Mouse (Mus musculus): Measurements from ENCODE around the gene Sco2.

The Sco2 gene

DNA sequence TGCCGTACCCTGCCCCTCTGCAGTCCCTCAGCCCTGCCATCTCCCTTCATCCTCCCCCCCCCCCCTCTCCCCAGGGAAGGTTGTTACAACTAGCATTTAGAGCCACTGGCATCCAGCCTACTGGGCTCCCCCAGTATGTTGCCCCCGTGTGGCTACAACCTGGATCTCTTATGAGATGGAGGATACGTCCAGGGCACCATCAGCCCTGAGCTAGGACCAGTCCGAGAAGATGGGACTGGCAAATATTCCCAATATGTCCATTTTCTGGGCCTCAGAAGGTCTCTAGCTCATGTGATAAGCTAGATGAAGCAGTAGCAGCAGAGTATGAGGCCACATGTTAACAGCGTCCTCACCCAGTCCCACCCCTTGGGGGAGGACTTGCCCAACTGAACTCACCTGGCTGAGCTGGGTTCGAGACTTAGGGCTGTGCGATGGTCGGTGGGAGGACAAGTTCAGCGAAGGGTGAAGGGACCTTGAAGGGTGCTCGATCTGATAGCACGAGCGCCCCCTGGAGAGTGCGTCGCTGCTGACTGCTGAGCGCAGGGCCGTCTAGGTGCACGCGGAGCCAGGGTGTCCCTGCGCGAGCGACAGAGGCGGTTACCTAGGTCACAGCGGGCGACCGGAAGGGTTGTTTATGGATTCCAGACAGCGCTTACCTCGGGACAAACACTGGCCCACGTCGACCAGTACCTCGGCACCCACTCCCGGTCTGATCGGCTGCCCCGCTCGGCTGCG, 452 bp downstream of the Sco2 start:
- peak; percentile 83 for DNase-seq (ENCODE audit: low spot score)

GRCm38 (mm10) chr15:89372536-89372935, 1.1 kb downstream of the Sco2 start:
- DNase-seq (ENCODE audit: low spot score): no peak

DNA sequence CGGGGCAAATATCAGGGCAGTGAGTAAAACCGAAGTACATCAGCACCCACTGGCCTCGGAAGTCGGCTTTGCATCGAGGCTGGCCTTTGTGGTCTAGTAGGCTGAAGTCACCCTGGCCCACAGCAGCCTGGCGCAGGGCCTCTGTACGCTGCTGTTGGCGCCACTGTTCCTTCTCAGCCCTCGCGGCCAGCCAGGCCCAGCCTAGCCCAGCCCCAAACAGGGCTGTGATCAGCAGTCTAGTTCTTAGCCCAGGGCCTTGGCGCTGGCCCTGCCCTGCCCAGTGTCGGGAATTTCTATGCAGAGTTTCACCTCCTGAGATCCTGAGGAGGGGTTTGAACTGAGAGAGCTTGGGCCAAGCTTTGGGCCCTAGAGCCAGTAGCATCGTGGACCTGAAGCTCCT, 1.6 kb downstream of the Sco2 start:
- DNase-seq (ENCODE audit: low spot score): no peak

DNA sequence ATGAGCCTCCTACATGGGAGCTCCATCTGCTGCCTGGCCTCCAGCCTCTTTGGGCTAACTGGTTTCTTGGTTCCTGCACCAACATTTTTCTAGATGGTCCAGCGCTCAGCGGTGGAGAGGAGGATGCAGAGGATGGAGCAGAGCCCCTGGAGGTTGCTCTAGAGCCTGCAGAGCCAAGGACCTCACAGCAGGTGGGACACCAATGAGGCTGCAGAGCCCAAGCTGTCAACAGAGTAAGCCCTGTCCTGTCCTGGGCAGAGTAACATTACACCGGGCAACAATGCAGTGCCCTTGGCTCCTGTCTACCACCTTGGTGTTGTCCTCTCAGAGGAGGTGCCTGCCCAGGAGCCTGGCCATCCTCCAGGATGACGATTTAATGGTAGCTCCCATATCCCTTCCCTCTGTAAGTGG, 8.5 kb downstream of the Sco2 start:
- DNase-seq (ENCODE audit: low spot score): no peak

- DNase-seq (ENCODE audit: low spot score): no peak
Observed at GRCm38 (mm10) chr15:89363051-89363450, 10.6 kb downstream of the Sco2 start.

DNA sequence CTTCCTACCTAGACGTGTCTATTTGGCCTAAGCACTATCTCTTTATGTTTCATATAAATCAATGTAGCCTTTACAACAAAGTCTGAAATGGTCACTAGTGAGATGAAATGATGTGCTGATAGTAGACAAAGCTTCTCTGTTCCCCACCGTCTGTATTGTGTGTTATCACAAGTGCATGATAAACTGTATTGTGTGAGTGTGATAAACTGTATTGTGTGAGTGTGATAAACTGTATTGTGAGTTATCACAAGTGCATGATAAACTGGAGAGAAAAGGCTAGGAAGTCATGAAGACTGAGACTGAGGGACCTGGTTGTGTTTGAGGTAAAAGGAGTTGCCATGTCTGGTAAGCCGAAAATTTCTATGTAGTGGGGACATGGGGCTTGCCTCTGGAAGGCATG, 14.9 kb downstream of the Sco2 start:
- DNase-seq (ENCODE audit: low spot score): no peak

DNA sequence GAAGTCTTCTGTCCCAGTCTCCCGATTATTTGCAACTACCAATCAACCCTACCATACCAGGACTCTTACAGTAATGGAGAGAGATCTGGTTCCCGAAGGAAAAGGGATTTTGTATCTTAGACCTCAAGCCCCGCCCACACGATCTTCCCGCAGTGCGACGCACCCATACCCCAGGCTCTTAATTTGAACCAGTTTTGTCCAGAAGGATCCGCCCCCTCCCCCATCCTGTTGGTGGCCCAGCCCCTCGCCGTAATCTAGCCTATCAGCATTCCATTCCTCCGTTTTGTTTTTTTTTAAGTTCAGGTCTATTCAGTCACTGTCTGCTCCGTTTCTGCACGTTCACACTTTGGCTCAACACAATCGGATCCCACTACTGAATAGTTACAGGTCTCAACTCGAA, 17.3 kb downstream of the Sco2 start:
- peak; percentile 84 for DNase-seq (ENCODE audit: low spot score)

DNA sequence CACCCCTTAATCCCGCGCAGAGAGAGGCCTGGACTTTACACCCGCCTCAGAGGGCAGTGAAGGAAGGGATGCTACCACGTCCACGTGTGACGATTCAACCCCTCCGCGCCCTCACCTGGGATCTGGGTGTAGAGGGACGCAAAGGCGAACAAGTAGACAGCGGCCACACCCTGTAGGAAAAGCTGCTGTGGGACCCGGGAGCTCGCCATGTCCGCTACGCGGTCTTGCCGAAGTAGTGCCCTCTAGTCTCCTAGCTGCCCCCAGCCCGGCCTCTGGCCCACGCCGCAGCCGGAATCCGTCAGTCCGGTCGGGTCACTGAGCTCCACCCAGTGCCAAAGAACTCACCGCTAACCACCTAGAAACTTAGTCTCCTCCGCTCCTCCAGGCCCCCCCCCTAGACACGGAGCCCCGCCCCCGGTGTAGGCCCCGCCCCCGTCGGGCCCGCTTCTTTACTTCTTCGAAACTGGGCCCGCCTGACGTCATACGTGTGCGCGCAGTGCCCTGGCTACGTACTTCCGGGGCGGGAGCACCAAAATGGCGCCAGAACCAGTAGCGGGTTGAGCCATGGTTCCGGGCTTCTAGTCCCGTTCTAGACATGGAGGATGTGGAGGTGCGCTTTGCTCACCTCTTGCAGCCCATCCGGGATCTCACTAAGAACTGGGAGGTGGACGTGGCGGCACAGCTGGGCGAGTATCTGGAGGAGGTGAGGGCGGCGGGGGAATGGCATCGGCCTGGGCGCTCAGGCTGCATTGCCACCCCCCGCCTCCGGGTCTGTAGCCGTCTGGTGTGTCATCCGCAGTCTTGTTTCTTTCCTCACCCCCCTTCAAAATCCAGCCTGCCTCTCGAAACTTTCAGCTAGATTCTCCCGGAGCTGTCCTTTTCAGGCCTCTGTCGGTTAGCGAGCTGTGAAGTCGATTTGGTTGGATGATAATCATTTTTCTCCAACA, 18.1 kb downstream of the Sco2 start, which contains the start of the genes Lmf2 and Ncaph2:
Gene Lmf2, minus strand, starts transcription at position 419 of the 947 bp plus-strand sequence.
Gene Ncaph2, plus strand, starts transcription at position 479 of the 947 bp plus-strand sequence.
- DNase-seq (ENCODE audit: low spot score): peak; percentile 94

GRCm38 (mm10) chr15:89354455-89354854, 19.2 kb downstream of the Sco2 start:
- no peak for DNase-seq (ENCODE audit: low spot score)

- no peak for DNase-seq (ENCODE audit: low spot score)
Observed at GRCm38 (mm10) chr15:89353837-89354236, 19.8 kb downstream of the Sco2 start.

GRCm38 (mm10) chr15:89352795-89353194, 20.9 kb downstream of the Sco2 start:
- DNase-seq (ENCODE audit: low spot score): no peak

- no peak for DNase-seq (ENCODE audit: low spot score)
Observed at GRCm38 (mm10) chr15:89352054-89352453, 21.6 kb downstream of the Sco2 start.

DNA sequence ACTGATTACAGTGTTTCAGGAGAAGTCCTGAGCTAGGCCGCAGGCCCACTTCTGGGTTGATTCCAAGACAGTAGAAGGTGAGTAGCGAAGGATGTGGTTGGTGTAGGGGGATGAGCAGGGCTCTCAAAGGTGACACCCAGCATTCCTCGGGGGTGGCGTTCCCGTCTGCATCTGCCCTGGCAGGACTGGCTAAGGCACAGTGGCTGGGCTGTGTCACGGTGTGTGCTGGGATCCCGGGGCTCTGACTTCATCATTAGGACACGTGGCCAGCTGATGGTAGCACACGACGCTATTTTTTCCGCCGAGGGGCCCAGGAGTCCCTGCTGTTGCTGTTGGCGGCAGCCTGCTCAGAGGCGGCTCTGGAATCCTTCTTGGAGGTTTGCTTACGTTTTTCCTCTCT, 22.3 kb downstream of the Sco2 start:
- DNase-seq (ENCODE audit: low spot score): no peak

DNA sequence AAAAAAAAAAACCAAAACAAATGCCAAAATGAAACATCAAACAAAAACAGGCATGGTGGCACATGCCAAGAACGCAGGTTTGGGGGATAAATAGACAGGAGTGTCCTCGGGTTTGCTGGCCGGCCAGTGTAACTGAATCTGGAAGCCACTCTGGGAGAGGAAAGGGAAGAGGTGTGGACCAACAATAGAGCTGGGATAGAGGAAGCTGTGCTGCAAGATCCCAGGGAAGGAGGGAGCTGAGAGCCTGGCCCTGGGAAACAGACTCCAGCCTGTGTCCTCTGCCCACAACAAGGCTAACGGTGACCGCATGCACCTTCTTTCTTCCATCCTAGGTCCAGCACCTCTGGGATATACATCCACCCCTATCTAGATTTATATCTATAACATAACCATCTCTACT, 23.2 kb downstream of the Sco2 start:
- no peak for DNase-seq (ENCODE audit: low spot score)

GRCm38 (mm10) chr15:89343325-89343724, 30.3 kb downstream of the Sco2 start:
- no peak for DNase-seq (ENCODE audit: low spot score)

GRCm38 (mm10) chr15:89341678-89342077, 32.0 kb downstream of the Sco2 start:
- DNase-seq (ENCODE audit: low spot score): no peak

DNA sequence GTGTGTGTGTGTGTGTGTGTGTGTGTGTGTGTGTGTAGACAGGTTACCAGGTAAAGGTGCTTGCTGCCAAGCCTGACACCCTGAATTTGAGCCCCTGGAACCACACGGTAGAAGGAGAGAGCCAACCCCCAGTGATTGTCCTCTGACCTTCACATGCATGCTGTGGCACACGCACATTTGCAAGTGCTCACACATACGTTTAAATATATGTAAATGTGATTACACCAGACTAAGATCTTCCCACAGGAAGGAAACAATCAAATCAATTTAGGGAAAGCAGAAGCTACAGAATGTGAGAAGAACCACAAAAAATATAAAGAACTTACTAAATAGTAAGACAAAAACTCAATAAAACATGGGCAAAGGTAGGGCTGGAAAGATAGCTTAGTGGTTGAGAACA, 33.5 kb downstream of the Sco2 start:
- no peak for DNase-seq (ENCODE audit: low spot score)

- DNase-seq (ENCODE audit: low spot score): no peak
Observed at GRCm38 (mm10) chr15:89339696-89340095, 34.0 kb downstream of the Sco2 start.

DNA sequence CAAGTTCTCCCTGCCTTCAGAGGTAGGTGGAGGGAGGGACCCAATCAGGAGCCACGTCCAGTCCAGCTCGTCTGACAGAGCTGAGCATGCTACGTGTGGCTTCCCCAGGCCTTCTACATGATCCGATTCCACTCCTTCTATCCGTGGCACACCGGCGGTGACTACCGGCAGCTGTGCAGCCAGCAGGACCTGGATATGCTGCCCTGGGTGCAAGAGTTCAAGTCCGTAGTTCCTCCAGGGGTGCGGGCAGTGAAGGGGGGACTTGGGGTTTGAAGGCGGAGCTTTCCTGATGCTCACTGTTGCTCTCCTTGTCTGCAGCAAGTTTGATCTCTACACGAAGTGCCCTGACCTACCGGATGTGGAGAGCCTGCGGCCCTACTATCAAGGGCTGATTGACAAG, 37.2 kb downstream of the Sco2 start:
- no peak for DNase-seq (ENCODE audit: low spot score)

GRCm38 (mm10) chr15:89334774-89335537, 38.7 kb downstream of the Sco2 start:
- DNase-seq (ENCODE audit: low spot score): no peak

GRCm38 (mm10) chr15:89334271-89334670, 39.4 kb downstream of the Sco2 start, which contains the start of gene Miox:
TSS of gene Miox (plus strand) at chr15:89334398.
- DNase-seq (ENCODE audit: low spot score): no peak

DNA sequence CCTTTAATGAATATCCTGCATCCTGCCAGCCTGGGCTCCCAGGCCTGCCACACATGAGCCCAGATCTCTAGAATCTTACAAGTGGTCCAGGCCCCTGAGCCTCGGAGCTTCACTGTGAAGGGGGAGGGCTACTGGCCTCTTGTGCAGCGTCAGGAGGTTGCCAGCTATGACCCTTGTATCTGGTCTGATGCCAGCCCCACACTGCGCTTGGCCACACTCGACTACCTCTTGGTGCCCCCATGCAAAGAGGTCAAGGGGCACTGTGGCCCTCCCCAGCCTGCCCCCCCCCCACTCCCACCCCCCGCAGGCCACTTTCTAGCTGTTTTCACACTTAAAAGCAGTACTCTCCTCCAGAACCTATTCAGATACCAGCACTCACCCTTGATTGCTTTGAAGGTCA, 47.2 kb downstream of the Sco2 start:
- DNase-seq (ENCODE audit: low spot score): no peak
